Mouse (Mus musculus): Measurements from ENCODE around the gene Ppp1r37.

The Ppp1r37 gene

GRCm38 (mm10) chr7:19569647-19570046 is 6.8 kb upstream of the Ppp1r37 start:
- DNase-seq: no peak

GRCm38 (mm10) chr7:19567426-19567825 is 4.5 kb upstream of the Ppp1r37 start:
- DNase-seq: no peak

DNA sequence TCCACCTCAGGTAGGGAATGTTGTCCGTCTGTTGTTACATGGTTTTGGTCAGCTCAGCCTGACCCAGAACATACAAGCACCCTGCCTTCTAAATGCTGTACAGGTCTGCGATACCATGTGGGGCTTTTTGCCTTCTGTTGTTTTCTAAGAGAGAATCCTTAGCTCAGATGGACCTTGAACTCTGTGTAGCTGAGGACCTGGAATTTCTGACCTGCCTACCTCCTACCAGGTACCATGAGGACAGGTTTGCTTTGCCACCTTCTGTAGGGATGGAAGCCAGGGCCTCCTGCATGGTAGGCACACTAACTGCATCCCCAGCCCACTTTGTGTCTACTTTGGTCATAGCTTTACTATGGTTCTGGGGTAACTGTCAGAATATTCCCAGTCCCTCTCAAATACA is 2.9 kb upstream of the Ppp1r37 start:
- DNase-seq: no peak

GRCm38 (mm10) chr7:19564455-19564854 is 1.6 kb upstream of the Ppp1r37 start:
- DNase-seq: no peak

DNA sequence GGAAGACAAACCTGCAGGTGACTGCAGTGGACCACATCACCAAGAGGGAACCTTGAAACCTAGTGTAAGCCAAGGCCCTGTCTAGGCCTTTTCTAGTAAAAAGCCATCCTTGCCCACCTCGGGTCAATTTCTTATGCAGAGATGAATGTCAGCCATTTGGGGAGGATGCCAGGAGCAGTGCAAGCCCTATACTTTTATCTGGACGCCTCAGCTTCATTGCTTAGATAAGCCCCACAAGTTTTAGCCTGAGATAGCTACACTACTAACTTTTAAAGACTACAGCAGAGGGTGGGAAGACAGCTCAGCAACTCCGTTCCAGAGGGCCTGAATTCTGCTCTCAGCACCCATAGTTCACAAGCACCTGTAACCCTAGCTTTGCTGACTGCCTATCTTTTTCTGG is 1.0 kb upstream of the Ppp1r37 start:
- no peak for DNase-seq

DNA sequence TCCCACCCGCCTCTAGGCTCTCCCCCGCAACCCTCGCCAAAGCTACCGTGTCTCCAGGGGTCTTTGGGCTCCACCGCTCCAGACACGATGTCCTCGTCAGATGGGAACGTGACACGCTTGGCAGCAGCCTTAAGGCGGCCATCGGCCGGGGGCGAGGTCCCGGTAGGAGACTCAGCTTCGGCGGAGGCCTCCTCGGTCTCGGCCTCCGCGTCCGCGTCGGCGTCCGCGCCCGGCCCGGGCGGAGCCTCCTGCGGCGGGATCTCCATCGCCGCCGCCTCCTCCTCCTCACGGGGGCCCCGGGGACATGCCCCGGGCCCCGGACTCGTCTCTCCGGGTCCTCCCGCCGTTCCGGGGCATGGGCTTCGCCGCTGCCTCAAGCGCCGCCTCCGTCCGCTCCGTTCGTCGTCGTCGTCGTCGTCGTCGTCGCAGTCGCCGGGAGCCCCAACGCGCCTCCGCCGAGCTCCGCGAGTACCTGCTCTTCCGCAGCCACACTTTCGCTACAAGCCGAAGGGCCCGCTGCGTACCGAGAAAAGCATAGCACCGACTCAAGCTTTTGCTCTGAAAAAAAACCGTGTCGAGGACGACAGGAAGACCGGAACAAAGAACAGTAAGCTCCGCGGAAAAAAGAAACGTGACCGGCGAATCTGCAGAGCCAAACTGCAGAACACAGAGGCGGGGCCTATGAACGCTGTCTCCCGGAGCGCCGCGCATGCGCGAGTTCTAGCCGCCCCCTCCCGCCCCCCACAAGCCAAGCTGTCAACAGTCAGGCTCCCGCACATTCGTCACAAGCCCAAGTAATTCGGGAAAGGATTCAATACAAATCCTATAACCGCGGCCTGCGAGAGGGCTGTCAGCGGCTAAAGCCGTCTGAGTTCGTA is 872 bp downstream of the Ppp1r37 start:
- DNase-seq: peak; percentile 88 to 92

DNA sequence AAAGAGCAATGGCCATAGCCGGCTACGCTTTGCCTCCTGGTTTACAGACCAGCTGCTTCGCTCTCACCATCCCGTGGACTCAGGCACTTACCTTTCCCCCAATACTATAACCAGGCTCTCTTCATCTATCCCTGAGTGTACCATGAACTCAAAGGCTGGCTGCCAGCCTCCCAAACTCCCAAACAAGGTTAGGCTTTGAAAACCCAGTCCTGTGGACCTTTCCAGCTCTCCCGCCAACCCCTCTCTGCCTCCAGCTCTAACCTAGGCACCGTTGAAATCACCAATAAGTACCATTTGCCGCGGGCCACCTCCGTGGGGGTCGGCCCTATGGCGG is 1.5 kb downstream of the Ppp1r37 start:
- DNase-seq: no peak

DNA sequence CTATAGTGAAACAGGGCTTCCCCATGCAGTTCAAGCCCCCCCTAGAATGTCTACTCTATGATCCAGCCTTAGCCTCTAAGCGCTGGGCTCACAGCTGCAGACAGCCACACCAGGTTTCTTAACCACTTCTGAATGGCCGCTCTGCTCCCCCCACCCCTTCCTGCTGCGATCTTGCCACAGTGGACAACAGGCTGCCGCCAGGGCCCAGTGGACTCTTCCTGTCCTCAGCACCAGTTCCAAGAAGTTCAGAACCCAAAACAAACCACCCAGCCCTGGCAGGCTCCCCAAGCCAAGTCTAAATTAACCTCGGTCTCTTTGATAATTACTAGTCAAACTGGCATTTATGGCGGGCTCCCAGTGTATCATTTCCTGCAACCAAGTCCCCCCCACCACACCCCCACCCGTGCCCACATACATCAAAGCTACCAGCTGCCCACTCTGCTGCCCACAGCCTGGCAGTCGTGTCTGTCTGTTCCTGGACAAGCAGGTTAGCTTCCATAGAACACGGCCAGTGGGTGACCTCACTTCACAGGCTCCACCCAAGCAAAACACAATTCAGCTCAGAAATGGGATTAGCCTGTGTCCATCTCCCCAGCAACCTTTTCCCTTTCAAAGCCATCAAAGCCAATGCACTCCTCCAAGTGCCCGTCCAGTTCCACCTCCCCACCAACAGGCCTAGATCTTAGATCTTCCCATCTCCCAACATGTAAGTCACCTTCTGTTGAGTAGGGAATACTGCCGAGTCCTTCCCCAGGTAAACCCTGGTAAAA is 2.2 kb downstream of the Ppp1r37 start:
- DNase-seq: no peak

- DNase-seq: no peak
Measured at GRCm38 (mm10) chr7:19558965-19559364, 3.9 kb downstream of the Ppp1r37 start.

- DNase-seq: no peak
Measured at GRCm38 (mm10) chr7:19557982-19558900, 4.6 kb downstream of the Ppp1r37 start.

DNA sequence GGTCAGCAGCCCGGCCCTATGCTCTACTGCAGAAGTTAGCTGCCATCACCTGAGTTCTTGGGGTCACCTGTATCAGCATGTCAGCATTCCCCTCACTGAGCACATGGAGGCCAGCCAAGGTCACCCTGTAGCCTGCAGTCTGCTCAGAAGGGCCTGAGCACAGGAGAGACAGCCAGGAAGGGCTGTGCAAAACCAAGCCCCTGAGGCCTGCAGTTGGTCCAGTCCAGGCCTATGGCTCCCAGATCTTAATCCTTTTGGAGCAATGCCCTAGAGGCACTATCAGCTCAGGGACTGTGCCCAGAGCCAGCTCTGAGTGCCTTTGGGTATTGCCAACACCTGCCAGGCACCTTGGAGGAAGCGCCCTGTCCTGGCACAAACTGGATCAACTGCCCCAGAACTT is 5.8 kb downstream of the Ppp1r37 start:
- DNase-seq: peak in 1 of 2 experiments; percentile 40

DNA sequence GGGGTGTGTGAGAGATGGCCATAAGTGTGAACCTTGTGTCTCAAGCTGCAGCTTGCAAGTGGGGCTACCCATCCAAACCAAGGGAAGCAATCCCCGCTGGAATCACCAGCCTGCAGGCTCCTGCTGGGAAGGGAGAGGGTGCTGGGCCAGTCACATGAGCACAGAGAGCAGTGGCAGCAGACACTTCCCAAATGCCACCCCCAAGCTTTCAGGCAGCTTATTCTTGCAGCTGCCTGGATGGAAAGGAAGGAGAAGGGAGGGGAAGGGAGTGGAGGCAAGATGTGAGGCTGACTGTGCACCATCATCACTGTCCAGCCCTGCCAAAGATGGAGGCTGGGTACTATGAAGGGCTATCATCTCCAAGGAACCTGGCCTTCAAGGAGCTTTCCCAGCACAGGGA is 8.7 kb downstream of the Ppp1r37 start:
- no peak for DNase-seq

DNA sequence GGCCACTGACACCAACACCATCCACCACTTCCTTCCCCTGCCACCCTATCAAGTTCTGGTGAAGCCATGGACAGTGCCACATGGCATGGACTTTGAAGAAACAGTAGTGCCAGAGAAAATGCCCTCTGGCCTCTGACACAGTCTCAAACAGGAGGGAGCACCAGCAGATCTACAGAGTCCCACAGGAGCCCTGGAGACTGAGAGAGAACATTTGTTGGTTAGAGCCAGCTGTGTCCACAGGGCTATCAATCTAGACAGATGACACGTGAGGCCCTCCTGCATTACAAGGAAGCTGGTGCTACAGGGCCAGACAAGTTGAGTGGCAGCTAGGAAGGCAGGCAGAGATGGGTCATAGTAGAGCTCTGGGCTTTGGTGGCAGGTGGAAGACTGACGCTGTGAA is 10.4 kb downstream of the Ppp1r37 start:
- no peak for DNase-seq

GRCm38 (mm10) chr7:19551634-19552033 is 11.2 kb downstream of the Ppp1r37 start:
- DNase-seq: no peak

DNA sequence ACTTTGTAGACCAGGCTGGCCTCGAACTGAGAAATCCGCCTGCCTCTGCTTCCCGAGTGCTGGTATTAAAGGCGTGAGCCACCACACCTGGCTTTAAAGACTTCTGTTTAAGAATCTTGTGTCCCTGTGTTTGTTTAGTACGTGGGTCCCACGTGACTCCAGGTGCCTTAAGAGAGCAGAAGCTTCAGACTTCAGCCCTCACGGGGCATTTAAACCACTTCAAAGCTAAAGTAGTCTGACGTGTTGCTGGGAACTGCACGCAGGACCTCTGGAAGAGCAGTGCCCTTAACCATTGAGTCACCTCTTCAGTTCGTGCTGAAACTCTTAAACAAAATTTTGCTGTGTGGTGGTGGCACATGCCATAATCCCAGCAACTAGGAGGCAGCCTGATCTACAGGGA is 13.5 kb downstream of the Ppp1r37 start:
- DNase-seq: no peak

GRCm38 (mm10) chr7:19547344-19547969 is 15.4 kb downstream of the Ppp1r37 start:
- DNase-seq: no peak

DNA sequence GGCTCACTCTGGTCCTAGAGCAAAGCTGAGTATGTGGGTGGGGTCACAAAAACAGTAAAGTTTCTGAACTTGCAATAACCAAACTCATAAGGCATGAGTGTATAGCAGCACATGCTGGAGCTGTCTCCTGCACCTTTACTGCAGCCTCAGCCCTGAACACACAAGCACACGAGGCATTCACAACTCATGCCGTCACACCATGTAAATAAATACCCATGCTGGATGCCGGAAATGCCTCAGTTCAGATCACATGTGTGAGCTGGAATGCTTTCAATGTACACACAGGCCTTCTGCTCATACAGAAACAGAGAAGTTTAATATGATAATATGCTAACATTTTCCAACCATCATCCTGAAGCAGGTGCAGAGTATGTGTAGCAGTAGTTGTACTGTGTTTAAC is 16.9 kb downstream of the Ppp1r37 start:
- no peak for DNase-seq

DNA sequence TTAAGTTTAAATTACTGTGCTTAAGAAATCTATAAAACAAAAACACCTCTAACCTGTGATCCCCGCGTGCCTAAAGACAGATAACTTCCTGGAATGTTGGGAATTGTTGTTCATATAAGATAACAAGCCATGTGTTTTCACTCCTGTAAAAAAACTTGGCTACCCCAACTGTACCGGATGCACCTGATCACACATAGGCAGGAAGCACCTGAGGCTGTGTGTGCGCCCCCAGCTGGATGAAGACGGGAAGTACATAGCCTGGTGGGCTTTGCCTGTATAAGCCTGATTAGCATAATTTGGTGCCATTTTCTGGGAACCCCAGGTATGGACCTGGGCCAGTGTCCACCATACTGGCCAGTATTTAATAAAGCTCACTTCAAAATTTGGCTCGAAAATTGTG is 19.3 kb downstream of the Ppp1r37 start:
- DNase-seq: no peak

DNA sequence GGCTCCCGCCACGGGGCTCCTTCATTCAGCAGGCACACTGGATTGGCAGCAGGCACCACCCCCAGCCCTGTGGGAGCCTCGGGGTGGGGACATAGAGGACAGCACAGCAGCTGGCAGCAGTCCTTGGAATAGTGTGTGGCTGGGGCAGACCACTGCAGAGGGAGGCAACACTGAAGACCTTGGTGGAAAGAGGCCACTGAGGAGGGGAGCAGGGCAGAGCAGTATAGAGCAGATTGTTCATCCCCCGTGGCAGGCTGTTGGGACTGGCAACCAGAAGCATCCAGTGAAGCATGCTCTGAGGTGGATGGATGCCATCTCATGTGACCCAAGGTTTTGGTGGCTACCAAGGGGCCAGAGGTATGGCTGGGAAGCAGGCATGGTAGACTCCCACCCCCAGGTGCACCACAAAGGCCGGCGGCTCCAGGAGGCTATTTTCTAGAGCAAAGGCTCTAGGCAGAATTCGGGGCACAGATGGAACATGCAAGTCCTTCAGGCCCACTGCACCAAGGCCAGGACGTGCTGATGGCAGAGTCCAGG is 20.7 kb downstream of the Ppp1r37 start:
- peak; percentile 64 to 69 for DNase-seq

GRCm38 (mm10) chr7:19541681-19542154 is 21.2 kb downstream of the Ppp1r37 start:
- DNase-seq: no peak

GRCm38 (mm10) chr7:19540771-19541566 is 21.9 kb downstream of the Ppp1r37 start:
- DNase-seq: peak in 1 of 2 experiments; percentile 57

All from cerebellum, adult 18-20 months (tissue).